Mouse (Mus musculus) G1E (cell line): Measurements from ENCODE around the gene Abcg5.

Source experiments
- CTCF ChIP-seq: IDR thresholded peaks from 2 replicates; pipeline ENCODE4 v1.5.1; 2012; ENCODE audit warnings: low read depth, low read length, inconsistent platforms, mixed read lengths
- GATA2 ChIP-seq: IDR thresholded peaks from 2 replicates; pipeline ENCODE4 v1.6.1; 2012; ENCODE audit warnings: low read depth, low read length, inconsistent platforms, borderline replicate concordance

DNA sequence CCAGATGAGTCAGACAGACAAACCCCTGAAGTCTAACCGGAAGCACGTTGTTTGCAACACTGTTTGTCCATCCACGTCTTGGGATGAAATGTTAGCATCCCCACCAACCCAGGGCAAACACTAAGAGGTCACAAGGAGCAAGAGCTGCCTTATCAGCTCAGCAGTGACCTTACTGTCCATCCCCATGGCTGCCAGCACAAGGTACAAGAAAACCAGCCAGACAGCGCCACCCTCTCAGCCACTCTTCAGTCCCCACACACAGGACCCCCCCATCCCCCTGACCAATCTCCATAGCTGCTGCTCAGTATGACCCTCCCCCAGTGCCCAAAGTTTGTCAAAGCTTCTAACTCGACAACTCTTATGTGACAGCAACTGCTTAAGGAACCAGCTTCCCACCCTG lies 34.6 kb upstream of the Abcg5 start:
- TF ChIP-seq GATA2 = no peak
- no peak for TF ChIP-seq CTCF
